Mouse (Mus musculus): ENCODE results near the gene Clip1. TPM values are rescaled to one million over a fixed set of nuclear protein-coding genes. Genes with fewer than 3 reads are reported as not detected.
A peak's percentile ranks its signal among the peaks of the same experiment; 100 is the strongest.
"Not testable (repeated sequence)": the region's sequence is repeated elsewhere in the genome, so short reads cannot be mapped to it uniquely, and the experiment has no call there.

The Clip1 gene
- polyA plus RNA-seq (2016; fragmentation: Nextera tagmentation; extraction: Ambion mirVana), result 51.7 and 51.9 TPM in 2 replicates

DNA sequence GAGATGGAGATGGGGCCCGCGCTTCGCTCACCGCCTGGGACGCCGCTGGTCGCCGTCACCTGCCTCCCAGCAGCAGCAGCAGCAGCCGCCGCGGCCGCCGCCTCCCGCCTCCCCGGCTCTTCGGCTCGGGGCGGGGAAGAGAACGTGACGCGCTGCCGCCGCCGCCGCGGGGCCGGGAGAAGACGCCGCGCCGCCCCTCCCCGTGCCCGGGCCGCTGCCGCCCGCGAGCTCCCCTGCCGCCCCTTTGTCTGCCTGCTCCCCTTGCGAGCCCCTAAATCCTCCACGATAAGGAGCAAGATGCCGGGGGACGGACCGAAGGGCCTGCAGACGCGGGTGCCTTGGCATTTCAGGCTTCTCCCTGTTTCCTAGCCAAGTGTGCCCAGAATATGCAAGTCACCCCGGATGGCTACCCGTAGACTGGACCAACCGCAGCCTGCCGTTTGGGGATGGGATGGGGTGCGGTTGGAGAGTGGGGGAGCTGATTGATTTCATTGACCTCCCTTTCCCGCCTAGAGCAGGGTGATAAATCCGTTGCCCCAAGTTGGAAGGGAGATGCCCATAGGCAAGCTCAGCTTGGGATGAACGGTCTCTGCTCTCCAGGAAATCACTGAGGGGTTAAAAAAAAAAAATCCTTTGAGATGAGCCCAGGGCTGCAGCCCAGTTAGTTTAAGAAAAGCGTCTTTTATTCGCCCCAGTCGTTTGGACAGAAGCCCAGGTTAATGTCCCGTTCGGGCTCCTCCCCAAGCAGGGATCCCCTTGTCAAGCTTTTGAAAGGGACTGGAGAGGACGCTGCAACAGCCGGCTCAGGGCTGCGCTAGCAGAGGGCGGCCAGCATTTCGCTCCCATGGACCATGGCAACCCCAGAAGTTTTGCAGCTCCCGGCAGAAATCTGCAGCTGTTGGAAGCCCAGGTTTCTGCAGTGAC, at the start of gene Clip1:
TSS of gene Clip1 (minus strand) at position 398 of the 924 bp plus-strand sequence.
- Histone ChIP-seq H3K27me3 (no peaks in the 10 kb centered on the region), H3K9ac (replicated peaks) (peak within 1 kb of the TSS; percentile 99), H3K4me1 (replicated peaks) (peaks cover 28% of the 10 kb centered on the region), H3K36me3 (no peaks in the 10 kb centered on the region), H3K4me2 (peak within 1 kb of the TSS; percentile 69), H3K4me3 (replicated peaks) (peak within 1 kb of the TSS; percentile 96), H3K9me3 (no peaks in the 10 kb centered on the region), H3K27ac (peak within 1 kb of the TSS; percentile 97)
- peak; percentile 40 for ATAC-seq (ENCODE audit: insufficient number of reproducible peaks, insufficient read depth, low FRiP score, low TSS enrichment, low read depth)
- WGBS, result under 1% methylated on average over 50 of the region's 64 CpGs

DNA sequence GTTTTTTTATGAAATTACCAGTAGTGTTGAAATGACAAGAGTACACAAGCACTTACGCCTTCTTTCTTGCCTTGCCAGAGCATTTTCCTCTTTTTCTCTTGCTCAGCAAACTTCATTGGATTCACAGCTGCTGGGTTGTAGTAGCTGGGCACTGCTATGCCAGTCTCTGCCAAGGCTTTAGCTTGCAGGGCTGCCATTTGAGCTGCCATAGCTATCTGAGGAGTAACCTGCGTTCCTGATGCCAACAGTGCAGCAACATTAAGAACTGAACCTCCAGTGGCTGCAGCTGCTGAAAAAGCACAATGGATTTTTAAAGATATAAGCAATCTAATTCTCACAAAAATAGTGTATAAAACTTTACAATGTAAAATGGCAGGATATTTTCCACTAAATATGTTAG, 46.6 kb upstream of the Clip1 start:
- Histone ChIP-seq H3K4me1 (replicated peaks) (no peaks in the 10 kb centered on the region), H3K36me3 (peaks cover 83% of the 10 kb centered on the region)
- ATAC-seq (ENCODE audit: insufficient number of reproducible peaks, insufficient read depth, low FRiP score, low TSS enrichment, low read depth), result no peak

DNA sequence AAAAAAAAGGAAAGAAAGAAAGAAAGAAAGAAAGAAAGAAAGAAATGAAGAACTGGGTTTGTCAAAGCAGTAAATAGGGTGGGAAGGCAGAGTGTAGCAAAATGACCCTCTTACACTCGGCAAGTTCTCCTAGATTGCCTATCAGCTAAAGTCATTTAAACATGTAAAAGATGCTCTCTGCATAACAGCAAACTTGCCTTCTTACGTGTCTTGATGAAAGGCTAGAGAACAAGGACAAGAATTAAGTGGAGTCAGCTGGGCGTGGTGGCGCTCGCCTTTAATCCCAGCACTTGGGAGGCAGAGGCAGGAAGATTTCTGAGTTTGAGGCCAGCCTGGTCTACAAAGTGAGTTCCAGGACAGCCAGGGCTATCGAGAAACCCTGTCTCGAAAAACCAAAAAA, 39.4 kb upstream of the Clip1 start:
- WGBS, result 82% methylated on average over 7 of the region's 7 CpGs

More for the DNA sequence above, 46.6 kb upstream of the Clip1 start:
- no peak overlapping the region for H3K4me2 ChIP-seq
- no peaks in the 10 kb centered on the region for H3K27me3 ChIP-seq
- H3K4me3 ChIP-seq (replicated peaks), result no peak overlapping the region
- no peaks in the 10 kb centered on the region for H3K9me3 ChIP-seq
- H3K27ac ChIP-seq, result no peak overlapping the region
- H3K9ac ChIP-seq (replicated peaks), result no peak overlapping the region
- WGBS, result 91% methylated on average over 2 of the region's 2 CpGs

DNA sequence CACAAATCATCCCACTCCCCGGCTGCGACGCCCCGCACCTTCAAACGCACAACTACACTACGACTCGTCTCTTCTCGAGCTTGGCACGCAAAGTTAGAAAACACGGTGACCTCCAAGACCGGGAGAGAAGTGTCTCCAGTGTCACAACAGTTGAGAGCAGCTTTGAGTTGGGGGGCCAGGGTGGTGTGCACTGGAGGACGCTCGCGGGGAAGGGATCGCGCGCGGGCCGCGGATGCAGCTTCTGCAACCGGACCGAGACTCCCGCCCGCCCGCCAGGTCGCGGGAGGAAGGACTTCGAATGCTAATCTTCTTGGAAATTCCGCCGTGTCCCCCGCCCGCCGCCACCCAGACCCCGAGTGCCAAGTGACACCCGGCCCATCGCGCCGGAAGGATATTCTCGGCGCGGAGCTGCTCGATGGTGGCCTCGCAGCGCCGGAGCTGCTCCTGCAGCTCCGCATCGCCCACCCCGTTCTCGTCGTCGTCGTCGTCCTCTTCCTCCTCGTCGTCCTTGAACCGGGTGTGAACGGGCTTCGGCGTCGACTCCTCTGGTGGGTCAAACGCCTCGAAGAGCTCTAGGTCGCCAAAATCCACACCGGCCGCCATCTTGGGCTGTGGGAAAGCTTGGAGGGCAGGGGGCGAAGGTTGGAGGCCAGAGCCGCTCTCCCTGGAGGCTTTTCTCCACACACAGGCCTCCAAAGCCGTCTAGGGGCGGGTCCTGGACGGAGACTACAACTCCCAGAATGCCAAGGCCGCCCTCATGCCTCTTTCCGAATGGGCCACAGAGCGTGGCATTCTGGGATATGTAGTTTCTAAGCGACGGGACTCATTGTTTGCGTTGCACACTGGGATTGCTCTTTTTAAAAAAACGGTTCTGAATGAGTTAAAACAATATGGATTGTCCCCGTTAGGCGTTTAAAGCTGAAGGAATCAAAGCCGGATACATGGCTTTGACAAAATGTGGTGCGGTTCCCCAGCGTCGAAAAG, 36.2 kb upstream of the Clip1 start, which contains the start of gene Zcchc8:
TSS of gene Zcchc8 (minus strand) at position 773 of the 984 bp plus-strand sequence.
- H3K9ac ChIP-seq (replicated peaks), result peak within 1 kb of the TSS; percentile 94
- H3K9me3 ChIP-seq, result no peaks in the 10 kb centered on the region
- peak within 1 kb of the TSS; percentile 69 for H3K4me2 ChIP-seq
- H3K36me3 ChIP-seq, result peaks cover 26% of the 10 kb centered on the region
- peak within 1 kb of the TSS; percentile 89 for H3K27ac ChIP-seq
- H3K4me1 ChIP-seq (replicated peaks), result peaks cover 29% of the 10 kb centered on the region
- H3K27me3 ChIP-seq, result no peaks in the 10 kb centered on the region
- WGBS, result under 1% methylated on average over 83 of the region's 83 CpGs
- peak within 1 kb of the TSS; percentile 88 for H3K4me3 ChIP-seq (replicated peaks)
- peak; percentile 100 for ATAC-seq (ENCODE audit: insufficient number of reproducible peaks, insufficient read depth, low FRiP score, low TSS enrichment, low read depth)

More for the DNA sequence above, 39.4 kb upstream of the Clip1 start:
- ATAC-seq (ENCODE audit: insufficient number of reproducible peaks, insufficient read depth, low FRiP score, low TSS enrichment, low read depth); H3K4me2 ChIP-seq; H3K9me3 ChIP-seq; H3K4me3 ChIP-seq (replicated peaks); H3K27ac ChIP-seq; H3K9ac ChIP-seq (replicated peaks); H3K27me3 ChIP-seq: not testable (repeated sequence)
- Histone ChIP-seq H3K36me3 (peaks cover 17% of the 10 kb centered on the region), H3K4me1 (replicated peaks) (peaks cover 11% of the 10 kb centered on the region)

DNA sequence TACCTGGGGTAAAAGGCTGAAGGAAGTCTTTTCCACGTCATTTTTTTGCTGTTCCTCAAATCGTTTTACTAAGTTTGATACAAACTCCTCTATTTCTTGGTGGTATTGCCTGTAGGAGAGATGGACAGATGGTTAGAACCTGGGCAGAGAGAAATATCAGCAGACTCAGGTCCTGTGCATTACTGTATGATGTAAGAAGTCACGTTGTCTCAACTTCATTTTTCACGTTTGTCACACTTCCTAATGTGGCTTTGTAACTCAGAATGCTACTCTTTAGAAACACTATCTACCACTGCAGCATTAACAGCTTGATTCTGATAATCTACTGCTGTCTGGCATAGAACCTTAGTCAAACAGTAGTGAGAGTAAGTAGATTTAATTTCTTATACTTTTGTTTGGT, 30.2 kb upstream of the Clip1 start:
- no peak overlapping the region for H3K27ac ChIP-seq
- H3K4me3 ChIP-seq (replicated peaks), result no peak overlapping the region
- ATAC-seq (ENCODE audit: insufficient number of reproducible peaks, insufficient read depth, low FRiP score, low TSS enrichment, low read depth), result no peak
- no peak overlapping the region for H3K4me2 ChIP-seq
- peaks cover 86% of the 10 kb centered on the region for H3K36me3 ChIP-seq
- no peaks in the 10 kb centered on the region for H3K27me3 ChIP-seq
- H3K9me3 ChIP-seq, result no peaks in the 10 kb centered on the region
- WGBS, result 90% methylated on average over 4 of the region's 4 CpGs
- no peak overlapping the region for H3K9ac ChIP-seq (replicated peaks)
- H3K4me1 ChIP-seq (replicated peaks), result peaks cover 26% of the 10 kb centered on the region

DNA sequence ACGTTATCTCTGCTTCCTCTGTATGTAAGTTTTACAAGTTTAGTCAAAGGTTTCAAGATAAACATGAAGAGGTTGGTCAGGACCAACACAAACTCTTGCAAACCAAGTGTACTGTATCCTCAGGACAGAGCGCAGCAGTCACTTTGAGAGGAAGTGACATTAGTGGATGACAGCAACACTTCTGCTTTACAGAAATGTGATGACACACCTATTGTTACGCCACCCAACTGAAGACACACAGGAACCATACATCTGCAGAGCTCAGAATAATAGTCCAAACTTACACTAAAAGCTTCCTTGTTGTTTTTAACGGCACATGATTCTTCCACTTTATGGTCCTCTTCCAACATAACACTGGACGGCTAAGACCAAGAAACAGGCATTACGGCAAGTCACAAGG, 29.4 kb upstream of the Clip1 start:
- Histone ChIP-seq H3K4me2 (no peak overlapping the region), H3K9ac (replicated peaks) (no peak overlapping the region), H3K4me1 (replicated peaks) (peaks cover 18% of the 10 kb centered on the region), H3K36me3 (peaks cover 92% of the 10 kb centered on the region), H3K27ac (no peak overlapping the region), H3K27me3 (no peaks in the 10 kb centered on the region), H3K4me3 (replicated peaks) (no peak overlapping the region), H3K9me3 (no peaks in the 10 kb centered on the region)
- ATAC-seq (ENCODE audit: insufficient number of reproducible peaks, insufficient read depth, low FRiP score, low TSS enrichment, low read depth), result no peak
- 96% methylated on average over 6 of the region's 6 CpGs for WGBS

DNA sequence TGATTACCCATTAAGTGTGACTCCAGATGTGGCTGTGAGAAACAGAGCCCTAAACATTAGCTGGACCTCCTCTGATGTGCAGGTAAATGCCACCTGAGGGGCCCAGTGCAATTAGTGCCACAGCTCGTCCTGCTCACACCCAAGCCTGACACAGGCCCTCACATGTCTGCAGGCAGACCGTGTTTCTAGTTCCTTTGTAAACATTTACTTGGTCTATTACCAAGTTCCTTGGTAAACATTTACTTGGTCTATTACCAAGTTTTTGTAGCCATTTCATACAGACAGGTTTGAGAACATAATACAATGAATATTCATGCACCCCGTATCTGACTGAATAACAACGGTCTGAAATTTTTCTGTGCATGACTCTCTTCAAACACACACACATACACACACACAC, 25.2 kb upstream of the Clip1 start:
- ATAC-seq (ENCODE audit: insufficient number of reproducible peaks, insufficient read depth, low FRiP score, low TSS enrichment, low read depth), result no peak
- Histone ChIP-seq H3K4me1 (replicated peaks) (no peaks in the 10 kb centered on the region), H3K4me3 (replicated peaks) (no peak overlapping the region), H3K9ac (replicated peaks) (no peak overlapping the region), H3K9me3 (no peaks in the 10 kb centered on the region), H3K27me3 (no peaks in the 10 kb centered on the region), H3K4me2 (no peak overlapping the region), H3K27ac (no peak overlapping the region), H3K36me3 (peaks cover 98% of the 10 kb centered on the region)
- 82% methylated on average over 4 of the region's 4 CpGs for WGBS

DNA sequence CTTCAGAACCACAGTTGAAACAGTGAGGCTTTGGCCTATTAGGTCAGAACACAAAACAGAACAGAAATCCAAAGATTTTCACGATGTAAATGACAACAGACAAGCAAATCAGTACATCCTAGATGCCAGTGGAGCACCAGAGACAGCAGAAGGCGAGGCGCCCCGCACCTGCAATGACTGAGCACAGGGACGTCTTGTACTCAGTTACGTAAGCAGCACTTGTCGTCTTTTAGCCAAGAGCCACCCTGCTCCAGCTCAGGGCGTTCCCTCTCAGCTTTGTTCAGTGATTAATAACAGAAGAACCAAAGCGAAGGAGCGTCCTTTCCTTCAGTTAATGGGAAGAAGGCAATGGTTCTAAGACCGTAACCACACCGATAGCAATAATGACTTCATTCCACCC, 24.2 kb upstream of the Clip1 start:
- ATAC-seq (ENCODE audit: insufficient number of reproducible peaks, insufficient read depth, low FRiP score, low TSS enrichment, low read depth), result no peak
- no peak overlapping the region for H3K27ac ChIP-seq
- 91% methylated on average over 12 of the region's 12 CpGs for WGBS

DNA sequence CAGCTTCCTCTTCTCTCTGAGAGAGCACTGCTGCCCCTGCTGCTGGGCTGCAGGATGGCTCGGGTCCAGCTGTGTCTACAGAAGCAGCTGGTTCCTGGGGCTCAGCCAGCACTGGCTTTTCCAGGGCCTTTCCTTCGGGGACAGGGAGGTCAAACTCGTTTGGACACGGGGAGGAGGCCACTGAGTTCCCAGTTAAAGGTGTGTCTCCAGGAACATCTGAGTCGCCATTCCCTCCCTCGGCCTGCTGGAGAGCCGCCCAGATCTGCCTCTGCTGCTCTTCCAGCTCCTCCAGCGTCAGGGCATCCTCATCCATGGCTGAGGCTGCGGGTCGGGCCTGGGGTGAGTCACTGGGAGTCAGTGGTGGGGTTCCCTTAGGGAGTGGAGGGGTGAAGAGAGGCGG, 16.2 kb upstream of the Clip1 start:
- WGBS, result 76% methylated on average over 11 of the region's 11 CpGs
- Histone ChIP-seq H3K4me1 (replicated peaks) (no peaks in the 10 kb centered on the region), H3K4me3 (replicated peaks) (no peak overlapping the region), H3K4me2 (no peak overlapping the region), H3K27ac (no peak overlapping the region), H3K36me3 (peaks cover 83% of the 10 kb centered on the region), H3K9me3 (no peaks in the 10 kb centered on the region), H3K9ac (replicated peaks) (no peak overlapping the region), H3K27me3 (no peaks in the 10 kb centered on the region)
- ATAC-seq (ENCODE audit: insufficient number of reproducible peaks, insufficient read depth, low FRiP score, low TSS enrichment, low read depth), result no peak

More for the DNA sequence above, 24.2 kb upstream of the Clip1 start:
- Histone ChIP-seq H3K9me3 (no peaks in the 10 kb centered on the region), H3K4me1 (replicated peaks) (no peaks in the 10 kb centered on the region), H3K4me2 (no peak overlapping the region), H3K27me3 (no peaks in the 10 kb centered on the region), H3K36me3 (peaks cover 98% of the 10 kb centered on the region), H3K4me3 (replicated peaks) (no peak overlapping the region), H3K9ac (replicated peaks) (no peak overlapping the region)

DNA sequence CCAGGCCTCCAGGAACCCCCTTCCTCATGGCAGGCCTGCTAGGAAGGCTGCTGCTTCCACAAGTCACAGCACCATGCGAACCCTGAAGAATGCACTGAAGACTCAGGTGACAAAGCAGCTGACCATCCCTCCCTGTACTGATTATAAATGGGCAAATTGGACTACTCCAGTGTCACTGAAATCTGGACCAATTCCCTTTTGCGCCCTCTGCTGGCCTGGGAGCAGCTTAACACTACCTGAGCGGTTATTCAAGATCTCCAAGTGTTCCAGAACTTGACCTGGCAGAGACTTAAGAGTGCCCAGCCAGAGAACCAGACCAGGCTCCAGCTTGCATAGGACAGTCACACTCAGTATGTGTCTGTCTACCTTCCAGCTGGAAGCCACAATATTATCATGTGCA, 14.8 kb upstream of the Clip1 start:
- no peak overlapping the region for H3K9ac ChIP-seq (replicated peaks)
- no peaks in the 10 kb centered on the region for H3K27me3 ChIP-seq
- no peak overlapping the region for H3K27ac ChIP-seq
- no peak overlapping the region for H3K4me2 ChIP-seq
- 32% methylated on average over 3 of the region's 3 CpGs for WGBS
- ATAC-seq (ENCODE audit: insufficient number of reproducible peaks, insufficient read depth, low FRiP score, low TSS enrichment, low read depth), result no peak
- no peak overlapping the region for H3K4me3 ChIP-seq (replicated peaks)
- H3K4me1 ChIP-seq (replicated peaks), result no peaks in the 10 kb centered on the region
- no peaks in the 10 kb centered on the region for H3K9me3 ChIP-seq
- peaks cover 68% of the 10 kb centered on the region for H3K36me3 ChIP-seq

DNA sequence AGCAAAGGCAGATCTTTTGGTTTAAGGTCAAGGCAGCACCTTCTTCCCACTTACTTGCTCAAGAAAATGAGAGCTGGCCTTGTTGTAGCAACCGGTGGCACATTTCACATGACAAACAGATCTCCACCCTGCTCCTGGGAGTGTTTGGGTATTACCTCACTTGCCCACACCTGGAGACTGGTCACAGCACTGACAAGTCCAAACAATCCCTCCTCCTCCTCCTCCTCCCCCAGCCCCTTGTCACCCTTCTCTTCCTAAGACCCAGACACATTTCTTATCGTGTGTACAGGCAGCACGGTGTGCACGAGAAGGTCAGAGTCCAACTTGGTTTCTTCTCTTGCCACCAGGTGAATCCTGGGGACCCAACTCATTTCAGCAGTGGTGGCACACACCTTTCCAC, 12.5 kb upstream of the Clip1 start:
- Histone ChIP-seq H3K27ac (no peak overlapping the region), H3K27me3 (no peaks in the 10 kb centered on the region), H3K4me2 (no peak overlapping the region), H3K4me1 (replicated peaks) (no peaks in the 10 kb centered on the region), H3K9ac (replicated peaks) (no peak overlapping the region), H3K36me3 (peaks cover 47% of the 10 kb centered on the region), H3K4me3 (replicated peaks) (no peak overlapping the region), H3K9me3 (no peaks in the 10 kb centered on the region)
- WGBS, result 81% methylated on average over 4 of the region's 4 CpGs
- no peak for ATAC-seq (ENCODE audit: insufficient number of reproducible peaks, insufficient read depth, low FRiP score, low TSS enrichment, low read depth)
